Mouse (Mus musculus): ENCODE data around the gene Desi1. TPM values are rescaled to one million over a fixed set of nuclear protein-coding genes. Genes with fewer than 3 reads are reported as not detected.
A peak's percentile ranks its signal among the peaks of the same experiment; 100 is the strongest.
"Not testable (repeated sequence)": the region's sequence is repeated elsewhere in the genome, so short reads cannot be mapped to it uniquely, and the experiment has no call there.

Desi1 gene
- total RNA-seq, 2 experiments from 2014 or later: 64.8 to 72.7 TPM

- DNase-seq: no peak
- intact Hi-C loops (cut with DNase I): no loop called here
Observed at GRCm38 (mm10) chr15:82022535-82023088, 11.1 kb downstream of the Desi1 start.

GRCm38 (mm10) chr15:82019288-82019687 is 14.4 kb downstream of the Desi1 start:
- DNase-seq: no peak

GRCm38 (mm10) chr15:82017461-82017860 is 16.2 kb downstream of the Desi1 start:
- intact Hi-C loops (cut with DNase I): no loop called here
- no peak for DNase-seq

More at GRCm38 (mm10) chr15:82019288-82019687, 14.4 kb downstream of the Desi1 start:
- intact Hi-C loops (cut with DNase I): no loop called here

- intact Hi-C loops (cut with DNase I): no loop called here
- DNase-seq: no peak
Observed at GRCm38 (mm10) chr15:82016830-82017229, 16.8 kb downstream of the Desi1 start.

GRCm38 (mm10) chr15:82016101-82016808 is 17.4 kb downstream of the Desi1 start:
- peak; percentile 100 for DNase-seq
- intact Hi-C loops (cut with DNase I): no loop called here

- peak; percentile 62 for DNase-seq
- intact Hi-C loops (cut with DNase I): no loop called here
Observed at GRCm38 (mm10) chr15:82015392-82016100, 18.1 kb downstream of the Desi1 start.

GRCm38 (mm10) chr15:82014745-82015391 is 18.8 kb downstream of the Desi1 start:
- intact Hi-C loops (cut with DNase I): no loop called here
- no peak for DNase-seq

- DNase-seq: no peak
- intact Hi-C loops (cut with DNase I): no loop called here
Observed at GRCm38 (mm10) chr15:82011947-82012346, 21.7 kb downstream of the Desi1 start.

- intact Hi-C loops (cut with DNase I): no loop called here
- DNase-seq: no peak
Observed at GRCm38 (mm10) chr15:82004257-82004656, 29.4 kb downstream of the Desi1 start.

GRCm38 (mm10) chr15:81993992-81994391 is 39.7 kb downstream of the Desi1 start:
- no peak for DNase-seq
- intact Hi-C loops (cut with DNase I): no loop called here

- DNase-seq: no peak
- intact Hi-C loops (cut with DNase I): no loop called here
Observed at GRCm38 (mm10) chr15:81990549-81990948, 43.1 kb downstream of the Desi1 start.

GRCm38 (mm10) chr15:81989371-81990062 is 44.1 kb downstream of the Desi1 start:
- intact Hi-C loops (cut with DNase I): no loop called here

GRCm38 (mm10) chr15:81987646-81988045 is 46.0 kb downstream of the Desi1 start, which contains the start of gene Xrcc6:
TSS of gene Xrcc6 (plus strand) at chr15:81987835.
- intact Hi-C loops (cut with DNase I): no loop called here
- no peak for DNase-seq

More at GRCm38 (mm10) chr15:81989371-81990062, 44.1 kb downstream of the Desi1 start:
- DNase-seq: peak; percentile 92

- DNase-seq: no peak
- intact Hi-C loops (cut with DNase I): no loop called here
Observed at GRCm38 (mm10) chr15:81985267-81986161, 48.1 kb downstream of the Desi1 start.

GRCm38 (mm10) chr15:81982173-81982572 is 51.5 kb downstream of the Desi1 start:
- intact Hi-C loops (cut with DNase I): no loop called here
- no peak for DNase-seq

GRCm38 (mm10) chr15:81980321-81980720 is 53.3 kb downstream of the Desi1 start, which contains the start of gene 1700029P11Rik:
TSS of gene 1700029P11Rik (plus strand) at chr15:81980540.
- intact Hi-C loops (cut with DNase I): no loop called here
- no peak for DNase-seq

- DNase-seq; intact Hi-C loops (cut with DNase I): not testable (repeated sequence)
Observed at GRCm38 (mm10) chr15:81975156-81975555, 58.5 kb downstream of the Desi1 start.

- intact Hi-C loops (cut with DNase I); DNase-seq: not testable (repeated sequence)
Observed at GRCm38 (mm10) chr15:81970498-81970897, 63.2 kb downstream of the Desi1 start.

GRCm38 (mm10) chr15:81969635-81970034 is 64.0 kb downstream of the Desi1 start:
- intact Hi-C loops (cut with DNase I); DNase-seq: not testable (repeated sequence)
